Mouse (Mus musculus) forebrain, embryonic 16.5 days (tissue): ENCODE data around the gene Srr. TPM values are rescaled to one million over a fixed set of nuclear protein-coding genes. Genes with fewer than 3 reads are reported as not detected.

Experiments
- ATAC-seq: fragments of 200-750 bp; cut with Nextera tagmentation; 2 replicates; pipeline ENCODE4 v1.8.0; 2017; ENCODE audit warnings: mild to moderate bottlenecking, moderate library complexity
- H3K27ac ChIP-seq: fragments of 300-500 bp; sonication (generic); 2 replicates; pipeline ENCODE4 v1.5.1; 2014; ENCODE audit warnings: low read length, control low read depth
- H3K27me3 ChIP-seq: fragments of 300-500 bp; sonication (generic); replicated peaks from 2 replicates; pipeline ENCODE4 v1.6.1; 2014; ENCODE audit warnings: low read length; ENCODE audit not compliant: control insufficient read depth, insufficient read depth
- H3K36me3 ChIP-seq: fragments of 300-500 bp; sonication (generic); 2 replicates; pipeline ENCODE4 v1.6.1; 2014; ENCODE audit not compliant: control insufficient read depth, insufficient read depth
- H3K4me1 ChIP-seq: fragments of 300-500 bp; sonication (generic); replicated peaks from 2 replicates; pipeline ENCODE4 v1.6.1; 2014; ENCODE audit warnings: low read length; ENCODE audit not compliant: control insufficient read depth, insufficient read depth
- H3K4me2 ChIP-seq: fragments of 300-500 bp; sonication (generic); 2 replicates; pipeline ENCODE4 v1.6.1; 2014; ENCODE audit warnings: mild to moderate bottlenecking, low read length, control low read depth
- H3K4me3 ChIP-seq: fragments of 300-500 bp; sonication (generic); replicated peaks from 2 replicates; pipeline ENCODE4 v1.5.1; 2014; ENCODE audit warnings: mild to moderate bottlenecking, low read length, control low read depth
- H3K9ac ChIP-seq: fragments of 300-500 bp; sonication (generic); replicated peaks from 2 replicates; pipeline ENCODE4 v1.6.1; 2014; ENCODE audit warnings: low read depth, low read length, control low read depth
- H3K9me3 ChIP-seq: fragments of 300-500 bp; sonication (generic); 2 replicates; pipeline ENCODE4 v1.6.1; 2016; ENCODE audit warnings: low read length; ENCODE audit not compliant: control insufficient read depth
- WGBS: fragments of 180-500 bp; shearing (Covaris S2); extraction: QIAGEN DNeasy Blood & Tissue Kit; methylation state at CpG from one replicate; pipeline ENCODE4 v1.1.7; 2014; 5-methylcytosine and 5-hydroxymethylcytosine counted together
- polyA plus RNA-seq: library from polyadenylated mRNA; unstranded; fragments of >200 nt; fragmentation: Nextera tagmentation; extraction: Ambion mirVana; gene quantifications from 2 replicates; pipeline ENCODE4 v1.2.1, GENCODE M21; 2015

The Srr gene
- 44.5 and 46.5 TPM in 2 replicates for polyA plus RNA-seq

GRCm38 (mm10) chr11:74925577-74926387 lies at the start of gene Srr, which contains the start of gene Smg6:
Gene Srr (minus strand): TSS chr11:74925948.
Gene Smg6 (plus strand): TSS chr11:74925823.
- peak within 1 kb of the TSS; percentile 97 for H3K27ac ChIP-seq
- peak within 1 kb of the TSS; percentile 99 for H3K4me3 ChIP-seq
- no peaks in the 10 kb centered on the region for H3K27me3 ChIP-seq
- ATAC-seq: peak; percentile 95
- H3K36me3 ChIP-seq: 0 out of 2 replicates have a peak, but pooled peaks cover 2% of the 10 kb centered on the region
- H3K9ac ChIP-seq: peak within 1 kb of the TSS; percentile 91
- peaks cover 16% of the 10 kb centered on the region for H3K4me1 ChIP-seq
- WGBS: under 1% methylated on average over 69 of the region's 88 CpGs
- no peaks in the 10 kb centered on the region for H3K9me3 ChIP-seq
- peak within 1 kb of the TSS; percentile 76 for H3K4me2 ChIP-seq

- no peak for ATAC-seq
- H3K9me3 ChIP-seq: no peaks in the 10 kb centered on the region
- H3K4me2 ChIP-seq: no peak overlapping the region
- no peaks in the 10 kb centered on the region for H3K36me3 ChIP-seq
- no peaks in the 10 kb centered on the region for H3K27me3 ChIP-seq
- H3K4me3 ChIP-seq: no peak overlapping the region
- no peak overlapping the region for H3K9ac ChIP-seq
- H3K4me1 ChIP-seq: no peaks in the 10 kb centered on the region
- H3K27ac ChIP-seq: no peak overlapping the region
Observed at GRCm38 (mm10) chr11:74974615-74975014, 48.9 kb upstream of the Srr start.

GRCm38 (mm10) chr11:74973290-74974157 lies 47.8 kb upstream of the Srr start:
- Histone ChIP-seq H3K27ac (no peak overlapping the region), H3K4me1 (no peaks in the 10 kb centered on the region), H3K36me3 (no peaks in the 10 kb centered on the region), H3K9ac (no peak overlapping the region), H3K4me2 (no peak overlapping the region), H3K27me3 (no peaks in the 10 kb centered on the region), H3K4me3 (no peak overlapping the region), H3K9me3 (no peaks in the 10 kb centered on the region)
- ATAC-seq: no peak
- 83% methylated on average over 7 of the region's 7 CpGs for WGBS

- H3K4me3 ChIP-seq: no peak overlapping the region
- 93% methylated on average over 3 of the region's 3 CpGs for WGBS
Observed at GRCm38 (mm10) chr11:74965516-74965915, 39.8 kb upstream of the Srr start.

GRCm38 (mm10) chr11:74962846-74963407 lies 37.2 kb upstream of the Srr start:
- Histone ChIP-seq H3K4me1 (0 out of 2 replicates have a peak, but pooled peaks cover 2% of the 10 kb centered on the region), H3K4me2 (no peak overlapping the region), H3K4me3 (no peak overlapping the region), H3K27me3 (no peaks in the 10 kb centered on the region), H3K9ac (no peak overlapping the region), H3K27ac (no peak overlapping the region), H3K9me3 (no peaks in the 10 kb centered on the region), H3K36me3 (no peaks in the 10 kb centered on the region)
- 64% methylated on average over 2 of the region's 2 CpGs for WGBS
- no peak for ATAC-seq

More at GRCm38 (mm10) chr11:74965516-74965915, 39.8 kb upstream of the Srr start:
- Histone ChIP-seq H3K4me1 (0 out of 2 replicates have a peak, but pooled peaks cover 2% of the 10 kb centered on the region), H3K36me3 (no peaks in the 10 kb centered on the region), H3K9me3 (no peaks in the 10 kb centered on the region), H3K27ac (no peak overlapping the region), H3K4me2 (no peak overlapping the region), H3K9ac (no peak overlapping the region), H3K27me3 (no peaks in the 10 kb centered on the region)
- no peak for ATAC-seq

GRCm38 (mm10) chr11:74961953-74962352 lies 36.2 kb upstream of the Srr start:
- Histone ChIP-seq H3K4me1 (0 out of 2 replicates have a peak, but pooled peaks cover 2% of the 10 kb centered on the region), H3K4me2 (no peak overlapping the region), H3K9ac (no peak overlapping the region), H3K4me3 (no peak overlapping the region), H3K9me3 (no peaks in the 10 kb centered on the region), H3K27me3 (no peaks in the 10 kb centered on the region), H3K36me3 (no peaks in the 10 kb centered on the region), H3K27ac (no peak overlapping the region)
- ATAC-seq: no peak

GRCm38 (mm10) chr11:74960031-74960551 lies 34.3 kb upstream of the Srr start:
- no peaks in the 10 kb centered on the region for H3K36me3 ChIP-seq
- WGBS: 98% methylated on average over 9 of the region's 9 CpGs
- no peak for ATAC-seq

GRCm38 (mm10) chr11:74959501-74959900 lies 33.8 kb upstream of the Srr start:
- H3K4me3 ChIP-seq: no peak overlapping the region
- H3K9me3 ChIP-seq: no peaks in the 10 kb centered on the region
- H3K27ac ChIP-seq: no peak overlapping the region
- 0 out of 2 replicates have a peak, but pooled peaks cover 2% of the 10 kb centered on the region for H3K4me1 ChIP-seq
- ATAC-seq: no peak
- H3K9ac ChIP-seq: no peak overlapping the region
- 85% methylated on average over 2 of the region's 2 CpGs for WGBS
- no peaks in the 10 kb centered on the region for H3K36me3 ChIP-seq
- no peaks in the 10 kb centered on the region for H3K27me3 ChIP-seq
- H3K4me2 ChIP-seq: no peak overlapping the region

More at GRCm38 (mm10) chr11:74960031-74960551, 34.3 kb upstream of the Srr start:
- H3K4me1 ChIP-seq: 0 out of 2 replicates have a peak, but pooled peaks cover 2% of the 10 kb centered on the region
- H3K9ac ChIP-seq: no peak overlapping the region
- H3K4me2 ChIP-seq: no peak overlapping the region
- no peak overlapping the region for H3K27ac ChIP-seq
- no peak overlapping the region for H3K4me3 ChIP-seq
- no peaks in the 10 kb centered on the region for H3K9me3 ChIP-seq
- H3K27me3 ChIP-seq: no peaks in the 10 kb centered on the region
